Mouse (Mus musculus): Measurements from ENCODE around the gene Dapk1. TPM values are rescaled to one million over a fixed set of nuclear protein-coding genes. Genes with fewer than 3 reads are reported as not detected.

The Dapk1 gene
- total RNA-seq, 2 experiments from 2014 or later, result 49.1 to 51.4 TPM

DNA sequence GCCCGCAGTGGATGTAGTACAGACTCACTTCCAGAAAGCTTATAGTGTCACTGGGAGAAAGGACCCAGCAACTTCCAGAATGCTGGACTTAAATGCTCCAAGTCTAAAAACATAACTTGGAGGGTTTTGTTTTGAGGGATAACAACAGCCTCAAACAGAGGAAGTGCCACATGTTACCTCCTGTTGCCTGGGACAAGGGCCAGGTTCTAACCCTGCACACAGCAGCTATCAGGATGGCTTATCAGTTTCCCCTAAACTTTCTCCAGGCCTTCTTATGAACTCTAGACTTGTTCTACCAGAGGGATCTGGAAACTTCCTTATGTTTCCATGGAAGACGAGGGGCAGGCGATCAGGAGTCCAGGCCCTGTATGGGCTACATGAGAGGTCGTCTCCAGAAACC lies 85.7 kb downstream of the Dapk1 start:
- no peak for DNase-seq (ENCODE audit: low spot score in 2 of 2)

DNA sequence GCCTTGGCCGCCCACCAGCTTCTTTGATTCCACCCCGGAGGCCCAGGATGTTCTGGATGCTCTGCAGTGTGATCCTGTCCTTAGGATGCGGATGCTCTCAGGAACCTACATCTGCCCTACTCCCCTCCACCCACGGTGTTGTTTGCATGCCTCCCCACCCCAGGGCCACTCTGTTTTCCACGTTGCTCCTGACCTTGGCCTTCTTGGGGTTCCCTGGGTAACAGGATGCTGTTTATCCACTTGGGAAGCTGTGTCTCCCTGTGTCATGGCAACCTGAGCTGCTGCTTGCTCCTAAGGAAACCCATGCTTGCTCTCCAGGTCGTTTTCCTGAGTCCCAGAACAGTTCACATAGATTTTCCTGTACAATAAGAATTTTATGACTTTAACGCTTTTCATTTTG lies 86.1 kb downstream of the Dapk1 start:
- DNase-seq (ENCODE audit: low spot score in 2 of 2), result no peak

DNA sequence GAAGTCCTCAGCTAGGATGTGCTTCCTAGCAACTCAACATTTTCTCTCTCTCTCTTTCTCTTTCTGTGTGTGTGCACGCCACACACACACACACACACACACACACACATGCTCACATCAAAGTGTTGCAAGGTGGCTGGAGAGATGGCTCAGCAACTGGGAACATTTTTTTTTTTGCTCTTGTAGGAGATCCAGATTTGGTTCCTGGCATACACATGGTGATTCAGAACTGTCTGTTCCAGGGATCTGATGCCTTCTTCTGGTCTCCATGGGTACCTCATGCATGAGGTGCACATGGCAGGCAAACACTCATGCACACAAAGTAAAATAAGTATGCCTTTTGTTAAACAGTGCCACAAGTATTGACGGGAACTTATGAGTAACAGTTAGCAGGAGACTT lies 89.2 kb downstream of the Dapk1 start:
- no peak for DNase-seq (ENCODE audit: low spot score in 2 of 2)

DNA sequence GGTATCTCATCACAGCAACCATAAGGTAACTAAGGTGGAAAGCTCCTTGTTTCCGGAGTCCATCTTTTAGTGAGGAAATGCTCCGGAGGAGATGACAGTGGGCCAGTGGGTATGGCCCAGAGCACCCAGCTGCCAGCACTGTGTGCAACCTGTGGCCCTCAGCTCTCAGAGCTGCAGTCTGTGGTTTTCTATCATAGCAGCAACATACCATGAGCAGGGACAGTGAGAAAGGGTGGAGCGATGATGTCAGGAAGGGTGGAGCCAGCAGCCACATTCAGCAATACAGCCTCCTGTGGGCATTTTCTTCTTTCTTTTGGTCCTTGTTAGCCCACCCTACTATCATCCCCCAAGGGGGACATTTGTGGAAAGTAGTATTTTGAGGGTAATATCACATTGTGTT lies 90.2 kb downstream of the Dapk1 start:
- DNase-seq (ENCODE audit: low spot score in 2 of 2), result no peak

DNA sequence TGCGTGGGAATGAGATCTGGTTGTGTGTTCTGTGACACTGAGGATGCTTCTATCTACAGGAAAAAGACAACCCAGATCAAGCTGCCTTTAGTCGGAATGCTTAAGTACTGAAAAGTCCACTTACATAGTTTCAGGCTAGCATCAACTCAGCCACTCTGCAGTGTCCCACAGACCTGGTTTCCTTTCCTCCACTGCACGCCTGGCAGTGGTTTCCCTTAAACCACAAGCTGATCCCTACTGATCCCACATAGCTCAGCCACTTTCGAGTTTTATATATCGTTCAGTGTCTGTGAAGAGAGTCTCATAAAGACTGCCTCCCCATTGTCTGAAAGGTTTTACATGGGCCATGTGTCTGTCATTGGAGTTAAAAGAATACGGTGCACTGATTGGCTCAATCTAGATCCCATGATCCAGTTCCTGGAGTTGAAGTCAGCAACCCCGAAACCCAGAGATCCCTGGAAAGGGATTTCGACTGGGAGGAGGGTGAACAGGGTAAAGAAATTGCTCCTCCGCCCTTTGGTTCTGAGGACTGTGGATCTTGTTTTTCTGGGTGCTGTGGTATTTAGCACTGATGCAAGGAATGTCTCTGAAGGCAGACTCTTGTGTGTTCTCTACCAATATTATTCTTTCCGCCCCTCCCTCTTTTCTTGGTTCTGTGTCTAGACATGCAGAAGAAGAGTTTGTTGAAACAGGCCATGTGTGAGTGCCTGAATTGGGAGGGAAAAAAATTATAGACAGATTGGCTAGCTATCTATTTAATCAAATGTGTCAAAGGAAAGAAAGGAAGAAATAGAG lies 93.6 kb downstream of the Dapk1 start:
- DNase-seq (ENCODE audit: low spot score in 2 of 2), result no peak

DNA sequence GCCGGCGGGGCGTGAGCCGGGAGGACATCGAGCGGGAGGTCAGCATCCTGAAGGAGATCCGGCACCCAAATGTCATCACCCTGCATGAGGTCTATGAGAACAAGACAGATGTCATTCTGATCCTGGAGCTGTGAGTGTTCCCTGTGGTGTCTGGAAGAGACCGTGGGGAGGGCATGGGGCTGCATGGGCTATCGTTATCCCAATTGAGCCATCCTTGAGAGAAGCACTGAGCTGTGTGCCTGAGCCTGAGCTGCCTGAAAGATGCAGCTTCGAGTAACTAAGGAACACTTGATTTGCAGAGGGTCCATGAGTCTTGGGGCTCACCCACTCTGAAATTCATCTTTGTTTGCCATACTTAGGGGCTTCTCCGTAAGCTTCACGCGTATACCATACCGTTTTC lies 94.6 kb downstream of the Dapk1 start:
- DNase-seq (ENCODE audit: low spot score in 2 of 2), result no peak

DNA sequence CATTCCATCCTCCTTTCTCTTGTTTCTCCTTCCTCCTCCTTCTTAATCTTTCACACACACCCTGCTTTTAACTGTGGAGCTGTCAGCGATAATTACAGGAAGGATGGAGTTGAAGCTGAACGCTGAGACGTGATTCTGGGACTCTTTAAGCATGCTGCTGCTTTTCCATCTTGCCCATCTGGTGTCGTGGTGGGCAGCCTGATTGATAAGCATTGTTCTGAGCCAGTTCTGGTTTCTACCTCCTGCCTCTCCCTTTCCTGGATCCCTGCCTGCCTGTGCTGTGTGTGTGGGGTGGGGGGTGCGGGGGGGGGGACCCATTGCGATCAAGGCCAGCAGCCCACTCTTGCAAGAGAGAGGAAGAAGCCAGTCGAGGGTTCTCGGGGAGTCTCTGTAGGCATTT lies 95.0 kb downstream of the Dapk1 start:
- no peak for DNase-seq (ENCODE audit: low spot score in 2 of 2)

DNA sequence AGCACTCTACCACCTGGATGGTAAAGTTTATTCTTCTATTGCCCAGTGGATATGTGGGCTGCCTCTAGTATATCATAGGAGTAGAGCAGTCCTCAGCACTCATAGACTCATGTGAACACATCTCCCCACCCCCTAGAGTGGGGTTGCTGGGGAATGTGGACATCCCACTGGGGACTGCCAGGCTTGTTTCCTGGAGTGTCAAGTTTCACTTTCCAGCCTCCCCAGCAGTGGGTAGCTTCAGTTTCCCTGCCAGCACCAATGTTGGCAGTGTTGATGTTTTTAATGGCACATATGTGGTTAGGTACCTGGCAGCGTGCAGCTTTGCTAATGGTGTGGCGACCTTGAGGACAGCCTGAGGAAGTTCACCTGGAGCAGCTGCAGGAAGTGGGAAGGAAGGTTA lies 96.3 kb downstream of the Dapk1 start:
- no peak for DNase-seq (ENCODE audit: low spot score in 2 of 2)

DNA sequence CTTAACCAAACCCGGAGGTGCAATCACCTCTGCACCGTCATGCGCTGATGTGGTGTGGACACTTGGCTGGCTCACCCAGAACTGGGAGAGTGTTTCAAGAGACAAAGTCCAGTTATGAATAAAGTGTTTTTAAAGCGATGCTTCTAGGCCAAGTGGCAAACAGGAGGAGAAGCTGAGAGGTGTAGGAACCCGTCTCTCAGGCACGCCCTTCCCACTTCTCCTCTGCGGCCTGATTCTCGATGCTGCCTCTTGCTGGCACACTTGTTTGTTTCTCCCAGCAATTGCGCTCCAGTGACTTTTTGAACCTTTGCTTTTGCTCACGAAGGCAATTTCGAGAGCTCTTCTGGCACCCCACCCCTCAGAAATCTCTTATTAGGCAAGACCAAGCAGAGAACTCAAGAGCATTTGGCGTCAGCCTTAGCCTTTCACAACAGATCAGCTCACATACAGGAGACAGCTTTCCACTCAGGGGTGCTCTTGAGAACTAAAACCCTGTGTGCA lies 100.0 kb downstream of the Dapk1 start:
- DNase-seq (ENCODE audit: low spot score in 2 of 2), result no peak

DNA sequence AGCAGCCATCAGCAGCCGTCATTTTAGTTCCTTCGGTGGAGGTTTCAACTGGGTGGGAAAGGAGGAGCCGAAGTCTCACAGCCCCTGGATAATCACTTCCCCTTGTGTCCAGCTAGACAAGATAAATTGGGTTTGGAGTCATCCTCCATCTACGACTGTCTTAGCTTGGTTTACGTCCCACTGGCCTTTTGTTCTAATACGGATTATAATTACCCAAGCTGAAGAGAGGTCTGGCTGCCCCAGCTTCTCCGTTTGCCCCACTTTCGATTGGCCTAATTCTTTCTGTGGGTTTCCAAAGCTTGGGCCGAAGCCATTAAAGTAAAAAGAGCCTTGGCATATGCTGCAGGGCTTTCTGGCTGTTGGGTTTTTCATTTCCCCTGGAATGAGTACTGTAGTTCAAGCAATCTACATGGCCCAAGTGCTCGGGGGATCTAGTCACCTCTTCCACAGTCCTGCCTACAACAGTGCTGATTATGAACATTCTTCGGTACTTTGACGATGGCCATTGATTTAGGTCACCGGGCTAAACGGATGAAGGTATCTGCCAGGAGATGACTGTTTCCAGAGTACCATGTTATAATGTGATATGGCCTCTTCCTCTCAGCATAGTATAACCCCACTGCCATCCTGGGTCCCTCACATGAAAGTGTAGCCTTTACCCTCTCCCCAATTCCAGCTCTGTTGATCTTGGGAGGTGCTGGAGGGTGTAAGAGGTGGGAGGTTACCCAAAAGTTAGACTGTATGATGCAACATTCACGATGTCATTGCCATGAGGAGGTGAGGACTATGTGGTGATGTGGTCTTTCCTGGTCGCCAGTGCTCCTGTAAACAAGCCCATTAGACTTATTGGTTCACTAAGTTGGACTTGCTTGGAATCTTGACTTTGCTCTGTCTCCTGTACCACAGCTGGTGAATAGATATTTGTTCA lies 106.1 kb downstream of the Dapk1 start:
- no peak for DNase-seq (ENCODE audit: low spot score in 2 of 2)

DNA sequence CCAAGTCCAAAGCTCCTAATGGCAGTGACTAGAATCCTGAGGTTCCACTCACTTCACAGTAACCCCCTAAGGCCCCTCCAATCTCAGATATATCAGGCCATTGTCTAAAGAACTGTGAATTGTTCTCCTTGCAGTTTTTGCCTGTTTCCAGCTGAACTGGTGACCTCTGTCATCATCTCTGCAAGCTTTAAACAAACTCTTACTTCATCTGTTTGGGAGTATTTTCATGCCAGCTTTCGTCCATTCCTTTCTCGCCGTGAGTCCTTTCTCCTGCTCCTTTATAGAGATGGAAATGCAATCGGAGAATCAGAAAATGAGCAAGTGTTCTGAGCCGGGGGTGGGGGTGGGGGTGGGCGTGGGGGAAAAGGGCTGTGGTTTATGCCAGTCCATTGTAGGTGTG lies 107.4 kb downstream of the Dapk1 start:
- DNase-seq (ENCODE audit: low spot score in 2 of 2), result no peak

DNA sequence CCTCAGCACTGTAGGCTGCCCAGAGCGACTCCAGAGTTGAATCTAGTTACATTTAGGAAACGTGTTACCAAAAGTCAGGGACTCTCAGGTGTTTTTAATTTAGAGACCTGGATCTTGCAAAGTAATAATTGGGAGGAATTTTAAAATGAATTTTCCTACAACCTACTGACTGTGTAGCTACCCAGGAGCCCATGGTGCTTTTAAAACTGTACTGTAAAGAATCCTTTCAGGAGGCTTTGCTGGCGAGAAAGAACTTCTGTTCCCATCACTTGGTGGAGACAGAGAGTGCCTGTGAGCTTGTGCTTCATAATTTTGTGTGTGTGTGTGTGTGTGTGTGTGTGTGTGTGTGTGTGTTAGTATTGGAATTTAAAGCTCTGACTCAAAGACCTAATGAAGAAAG lies 109.2 kb downstream of the Dapk1 start:
- no peak for DNase-seq (ENCODE audit: low spot score in 2 of 2)

DNA sequence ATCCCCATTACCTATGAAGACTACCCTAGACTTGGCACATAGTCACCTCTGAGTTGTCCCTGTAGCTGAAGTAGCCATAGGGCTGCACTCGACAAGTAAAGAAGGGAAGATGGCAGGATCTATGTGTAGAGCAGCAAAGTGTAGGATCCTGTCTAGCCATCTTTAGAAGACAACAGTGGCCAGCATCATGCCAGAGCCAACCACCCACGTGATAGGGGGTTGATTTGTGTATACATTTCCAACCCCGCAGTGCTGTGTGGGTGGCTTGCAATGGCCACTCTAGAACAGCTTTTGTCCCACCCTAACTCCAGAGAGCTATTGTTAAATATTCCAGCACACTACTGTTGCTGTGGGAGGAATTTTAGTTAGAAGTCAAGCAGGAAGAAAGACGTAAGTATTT lies 111.8 kb downstream of the Dapk1 start:
- no peak for DNase-seq (ENCODE audit: low spot score in 2 of 2)

DNA sequence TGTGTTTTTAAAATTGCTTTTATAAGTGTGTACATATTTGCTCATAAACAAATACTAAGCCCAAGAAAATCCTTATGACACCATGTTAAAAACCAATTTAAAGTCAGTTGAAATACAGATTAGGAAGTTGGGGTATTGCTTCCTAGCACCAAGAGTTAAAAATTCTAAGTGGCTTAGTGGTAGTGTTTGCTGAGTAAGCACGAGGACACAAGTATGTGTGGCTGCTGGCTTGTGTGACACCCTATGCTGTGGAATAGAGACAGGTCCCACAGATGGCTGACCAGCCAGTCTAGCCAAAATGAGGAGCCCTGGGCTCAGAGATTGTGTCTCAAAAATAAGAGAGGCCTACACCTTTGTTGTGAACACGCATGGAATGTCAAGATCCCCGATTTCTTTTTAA lies 114.4 kb downstream of the Dapk1 start:
- no peak for DNase-seq (ENCODE audit: low spot score in 2 of 2)

DNA sequence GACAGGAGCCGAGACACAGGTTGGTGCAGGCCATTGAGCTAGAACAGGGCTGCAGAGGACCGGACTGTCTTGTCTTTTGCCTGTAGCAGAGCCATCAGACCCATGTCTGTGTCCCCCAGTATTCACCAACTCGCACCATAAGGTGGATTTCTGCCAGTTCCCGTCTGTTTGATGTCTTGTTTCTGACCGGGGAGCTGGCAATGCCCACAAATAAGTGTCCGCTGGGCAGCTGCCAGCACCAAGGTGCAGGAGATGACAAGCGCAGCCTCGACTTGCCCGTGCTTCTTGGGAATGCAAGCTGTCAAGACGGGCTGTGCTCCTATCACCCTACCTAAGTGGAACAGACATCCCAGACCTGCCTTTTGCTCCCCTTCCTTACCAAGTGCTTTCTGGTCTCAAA lies 115.7 kb downstream of the Dapk1 start:
- no peak for DNase-seq (ENCODE audit: low spot score in 2 of 2)

DNA sequence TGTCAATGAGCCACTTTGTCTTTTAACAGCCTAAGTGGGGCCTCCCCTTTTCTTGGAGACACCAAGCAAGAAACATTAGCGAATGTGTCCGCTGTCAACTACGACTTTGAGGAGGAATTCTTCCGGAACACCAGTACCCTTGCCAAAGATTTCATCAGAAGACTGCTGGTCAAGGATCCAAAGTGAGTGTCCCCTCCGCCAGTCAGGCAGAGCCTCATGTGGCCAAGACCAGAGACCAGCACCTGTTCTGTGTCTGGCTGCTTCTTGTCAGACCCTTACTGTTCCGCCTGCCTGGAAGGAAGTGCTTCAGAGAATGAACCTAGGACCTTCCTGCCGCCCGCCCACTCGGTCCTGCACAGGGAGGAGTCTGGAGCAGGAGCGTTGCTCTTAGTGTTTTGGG lies 117.8 kb downstream of the Dapk1 start:
- DNase-seq (ENCODE audit: low spot score in 2 of 2), result no peak

DNA sequence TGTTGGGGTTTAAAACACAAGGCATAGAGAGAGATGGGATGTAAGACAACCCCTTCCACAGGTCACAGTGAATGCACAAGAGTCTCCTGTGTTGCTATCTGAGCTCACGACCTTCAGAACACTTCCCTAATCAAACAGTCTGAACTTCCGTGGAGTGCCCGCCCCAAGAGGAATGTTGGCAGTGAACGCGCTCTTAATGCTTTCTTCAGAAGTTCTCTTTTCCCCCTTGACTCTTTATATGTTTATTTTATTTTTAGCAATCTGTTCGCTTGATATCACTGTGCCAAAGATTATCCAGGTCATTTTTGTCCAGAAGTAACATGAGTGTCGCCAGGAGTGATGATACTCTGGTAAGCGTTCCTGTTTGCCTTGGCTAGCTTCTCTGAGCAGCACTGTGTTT lies 121.0 kb downstream of the Dapk1 start:
- no peak for DNase-seq (ENCODE audit: low spot score in 2 of 2)

DNA sequence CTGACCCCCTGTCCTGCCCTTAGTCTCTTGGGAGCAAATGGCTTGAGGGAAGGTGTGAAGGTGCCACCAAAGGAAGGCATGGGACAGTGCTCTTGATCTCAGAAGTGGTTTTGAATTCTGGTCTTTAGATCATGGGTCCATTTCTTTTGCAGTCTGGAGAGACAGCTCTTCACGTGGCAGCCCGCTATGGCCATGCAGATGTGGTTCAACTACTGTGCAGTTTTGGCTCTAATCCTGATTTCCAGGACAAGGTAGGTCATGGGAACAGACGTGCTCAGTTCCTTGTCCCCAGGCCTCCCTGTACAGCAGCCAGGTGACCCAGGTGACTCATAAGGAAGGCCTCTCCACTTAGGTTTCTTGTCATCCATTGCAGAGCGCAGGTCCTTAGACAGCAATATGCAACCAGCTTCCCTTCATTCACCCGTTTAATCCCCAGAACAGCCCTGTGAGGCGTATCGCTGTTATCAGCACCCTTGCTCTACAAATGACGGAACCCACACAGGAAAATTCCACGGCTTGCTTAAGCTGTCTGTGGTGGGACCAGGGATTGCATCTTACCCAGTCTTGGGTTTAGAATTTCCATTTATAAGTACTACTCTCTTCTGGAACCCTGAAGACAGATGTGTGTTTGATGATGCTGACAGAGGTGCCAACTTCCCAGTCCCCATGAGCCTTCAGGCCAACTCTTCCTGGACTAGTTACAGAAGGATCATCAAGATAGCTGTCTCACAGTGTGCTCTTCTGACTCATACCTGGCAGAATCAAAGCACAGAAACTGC lies 126.7 kb downstream of the Dapk1 start:
- DNase-seq (ENCODE audit: low spot score in 2 of 2), result no peak

DNA sequence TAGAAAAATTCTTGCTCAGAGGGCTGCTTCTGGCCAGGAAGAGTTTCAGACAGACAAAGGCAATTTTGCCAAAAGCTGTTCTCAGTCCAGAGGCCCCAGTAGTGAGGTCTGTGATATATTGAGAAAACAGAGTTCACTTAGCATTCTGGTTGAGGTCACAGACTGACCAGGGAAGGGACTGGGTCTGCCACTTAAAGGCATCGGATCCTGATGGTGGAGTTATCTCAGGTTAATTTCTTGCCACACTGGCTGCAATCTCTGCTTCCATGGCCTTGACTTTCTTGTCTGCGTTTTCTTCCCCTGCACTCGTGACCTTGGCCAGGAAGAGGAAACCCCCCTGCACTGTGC lies 127.3 kb downstream of the Dapk1 start:
- no peak for DNase-seq (ENCODE audit: low spot score in 2 of 2)

DNA sequence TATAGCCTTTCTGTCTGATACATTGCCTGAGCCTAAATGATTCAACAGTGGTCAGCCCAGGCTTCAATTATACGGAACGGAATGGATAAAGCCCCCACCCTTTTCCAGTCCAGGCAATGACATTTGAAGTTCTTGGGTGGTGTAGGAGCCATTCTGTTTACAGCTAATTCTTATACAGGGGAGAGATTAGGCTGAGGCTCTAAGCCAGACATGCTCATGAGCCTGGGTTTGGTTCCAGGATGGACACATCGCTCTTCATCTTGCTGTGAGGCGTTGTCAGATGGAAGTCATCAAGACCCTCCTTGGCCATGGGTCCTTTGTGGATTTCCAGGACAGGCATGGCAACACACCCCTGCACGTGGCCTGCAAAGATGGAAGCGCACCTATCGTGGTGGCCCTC lies 128.8 kb downstream of the Dapk1 start:
- DNase-seq (ENCODE audit: low spot score in 2 of 2), result no peak

DNA sequence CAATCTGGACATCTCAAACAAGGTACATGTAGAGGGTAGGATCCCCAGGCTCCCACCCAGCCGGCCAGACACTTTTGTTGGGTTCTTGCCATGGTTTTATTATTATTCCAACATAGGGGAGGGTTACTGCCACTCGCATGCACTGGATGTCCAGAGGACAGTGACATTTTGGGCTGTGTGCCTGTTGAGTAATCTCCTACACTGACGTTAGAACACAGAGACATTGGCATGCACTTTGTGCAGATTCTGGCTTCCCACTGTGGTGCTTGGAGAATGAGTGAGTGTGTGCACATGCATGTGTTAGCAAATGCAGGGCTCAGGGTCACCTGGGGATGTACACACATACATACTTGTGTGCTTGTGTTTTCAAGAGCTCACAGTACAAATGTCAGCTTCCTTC lies 129.3 kb downstream of the Dapk1 start:
- no peak for DNase-seq (ENCODE audit: low spot score in 2 of 2)

DNA sequence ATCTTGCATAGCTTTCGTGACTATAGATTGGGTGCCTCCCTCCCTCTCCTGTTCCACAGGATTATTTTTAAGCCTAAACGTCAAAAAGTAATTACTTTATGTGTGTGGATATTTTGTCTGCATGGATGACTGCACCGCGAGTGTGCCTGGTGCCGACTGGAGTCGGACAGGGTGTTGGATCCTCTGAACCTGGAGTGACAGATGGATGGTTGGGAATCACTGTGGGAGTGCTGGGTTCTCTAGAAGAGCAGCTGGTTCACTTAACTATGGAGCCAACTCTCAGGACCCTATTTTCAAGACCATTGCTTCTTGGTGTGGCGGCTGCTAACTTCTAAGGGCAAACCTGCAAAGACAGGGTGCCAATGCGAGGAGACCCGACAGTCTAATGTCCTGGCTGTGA lies 133.6 kb downstream of the Dapk1 start:
- no peak for DNase-seq (ENCODE audit: low spot score in 2 of 2)

Measured in gastrocnemius, postnatal 4 days (tissue).